Mouse (Mus musculus) inflammation-experienced regulatory T-cells, adult 6 months (primary cell): ENCODE results near the gene Rufy4. TPM values are rescaled to one million over a fixed set of nuclear protein-coding genes. Genes with fewer than 3 reads are reported as not detected.

Experiments
- polyA plus RNA-seq, 3 experiments: library from polyadenylated mRNA; unstranded; fragments of 100-300 nt; shearing (Covaris generic); gene quantifications; one replicate each; pipeline ENCODE4 v1.2.1; 2017

The Rufy4 gene
- polyA plus RNA-seq, 3 experiments from 2014 or later = not detected

Other genes with a start within 250 kb of the Rufy4 start
- 10 to 100 TPM in 2 of 3 experiments, 1 to 10 TPM in 1; 9.1 to 16.3 (median 15.5) TPM for gene Tns1, start 1.1 kb upstream of the Rufy4 start, polyA plus RNA-seq
- under 1 TPM in 1 of 3 experiments, not detected in 2; 0.16 TPM for gene Cxcr2, start 28.4 kb downstream of the Rufy4 start, polyA plus RNA-seq
- not detected for gene Cxcr1, start 69.1 kb downstream of the Rufy4 start, polyA plus RNA-seq
- gene Arpc2, start 110.5 kb downstream of the Rufy4 start, polyA plus RNA-seq = 100 to 1,000 TPM; 611 to 878 (median 637) TPM
- under 1 TPM in 1 of 3 experiments, not detected in 2; 0.34 TPM for gene Gpbar1, start 153.0 kb downstream of the Rufy4 start, polyA plus RNA-seq
- 100 to 1,000 TPM; 150 to 222 (median 210) TPM for gene Aamp, start 159.2 kb downstream of the Rufy4 start, polyA plus RNA-seq
- gene Pnkd, start 159.4 kb downstream of the Rufy4 start, polyA plus RNA-seq = 100 to 1,000 TPM in 1 of 3 experiments, 10 to 100 TPM in 2; 90.4 to 101 (median 95.6) TPM
- gene Tmbim1, start 180.1 kb downstream of the Rufy4 start, polyA plus RNA-seq = 10 to 100 TPM; 15.7 to 27.4 (median 17.9) TPM
- not detected for gene Catip, start 236.6 kb downstream of the Rufy4 start, polyA plus RNA-seq
- gene Slc11a1, start 249.7 kb downstream of the Rufy4 start, polyA plus RNA-seq = 1 to 10 TPM in 2 of 3 experiments, under 1 TPM in 1; 0.97 to 1.7 (median 1.3) TPM